Mouse (Mus musculus): Measurements from ENCODE around the gene Clk3.

Clk3 gene

GRCm38 (mm10) chr9:57765364-57766351 lies at the start of gene Clk3:
Gene Clk3 (minus strand): TSS chr9:57765860.
- DNase-seq (ENCODE audit: low spot score) = peak; percentile 61

DNA sequence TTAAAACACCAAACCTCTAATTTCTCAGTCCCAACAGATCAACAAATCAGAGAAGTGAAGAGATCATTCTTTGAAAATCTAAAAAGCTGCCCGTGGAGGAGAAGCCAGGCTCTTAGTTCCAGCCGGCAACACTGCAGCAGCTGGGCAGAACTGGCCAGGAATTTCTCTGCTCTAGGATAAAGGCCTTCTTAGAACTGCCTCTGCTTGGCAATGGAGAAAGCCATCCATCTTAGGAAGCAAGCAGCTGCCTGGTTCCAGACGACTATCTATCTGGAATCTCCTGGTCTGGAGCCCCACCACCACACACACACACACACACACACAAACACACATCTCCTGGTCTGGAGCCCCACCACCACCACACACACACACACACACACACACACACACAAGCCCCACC lies 49.2 kb upstream of the Clk3 start:
- DNase-seq (ENCODE audit: low spot score) = no peak

DNA sequence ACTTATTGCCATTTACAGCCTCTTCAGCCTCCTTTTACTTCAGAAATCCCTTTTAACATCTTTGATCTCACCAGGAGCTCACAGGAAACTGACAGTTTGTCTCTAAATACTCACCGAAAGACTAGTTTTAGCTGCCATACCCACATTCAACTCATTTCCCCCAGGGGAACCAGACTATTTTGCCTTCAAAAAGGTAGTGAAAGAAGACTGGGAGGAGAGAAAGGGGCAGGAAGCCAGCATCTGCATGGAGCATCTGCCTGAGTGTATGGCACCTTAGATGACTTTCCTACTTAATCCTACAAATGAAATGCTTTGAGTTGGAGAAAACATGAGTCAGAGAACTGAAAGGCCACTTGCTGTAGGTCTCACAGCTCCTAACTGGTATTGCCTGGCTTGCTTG lies 48.4 kb upstream of the Clk3 start:
- no peak for DNase-seq (ENCODE audit: low spot score)

DNA sequence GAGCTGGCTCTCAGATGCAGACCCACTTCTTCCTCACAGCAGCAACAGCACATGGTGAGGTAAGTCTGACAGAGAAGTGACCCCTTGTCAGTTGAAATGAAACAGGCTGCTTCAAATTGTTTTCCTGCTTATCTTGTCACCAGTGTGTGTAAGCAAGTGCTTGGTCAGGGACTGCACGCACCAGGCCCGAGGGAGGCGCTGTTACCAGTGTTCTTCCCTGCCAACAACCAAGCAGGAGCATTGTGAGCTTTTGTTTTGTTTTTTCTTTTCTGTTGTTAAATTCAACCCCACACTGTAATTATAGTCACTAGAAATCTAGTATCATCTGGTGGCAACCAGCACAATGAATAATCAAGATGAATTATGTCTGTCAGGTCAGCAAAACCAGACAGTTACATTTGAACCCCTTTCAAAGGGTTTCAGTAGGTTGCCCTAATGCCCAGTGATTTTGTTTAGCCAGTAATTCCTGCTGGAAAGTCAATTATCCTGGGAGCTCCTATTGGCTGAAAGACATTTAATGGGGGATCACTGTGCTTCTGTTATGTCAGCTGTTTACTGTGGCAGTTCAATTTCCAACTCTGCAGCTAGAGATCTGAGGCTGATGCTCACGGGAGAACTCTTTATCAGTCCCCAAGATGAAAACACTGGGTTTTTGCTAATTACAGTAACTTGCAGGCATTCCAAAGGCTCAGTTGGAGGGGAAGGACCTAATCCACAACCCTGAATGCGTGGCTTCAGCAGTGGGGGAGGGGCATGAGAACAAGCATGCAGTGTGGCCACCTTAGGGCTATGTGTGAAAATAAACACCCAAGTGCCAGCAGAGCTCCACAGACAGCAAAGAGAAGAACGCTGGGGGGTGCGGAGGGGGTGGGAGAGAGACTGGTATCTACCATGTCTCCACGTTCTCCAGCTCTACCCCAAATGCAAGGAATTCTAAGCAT lies 46.4 kb upstream of the Clk3 start:
- DNase-seq (ENCODE audit: low spot score) = no peak

- no peak for DNase-seq (ENCODE audit: low spot score)
These were observed 45.0 kb upstream of the Clk3 start for GRCm38 (mm10) chr9:57810691-57811090.

DNA sequence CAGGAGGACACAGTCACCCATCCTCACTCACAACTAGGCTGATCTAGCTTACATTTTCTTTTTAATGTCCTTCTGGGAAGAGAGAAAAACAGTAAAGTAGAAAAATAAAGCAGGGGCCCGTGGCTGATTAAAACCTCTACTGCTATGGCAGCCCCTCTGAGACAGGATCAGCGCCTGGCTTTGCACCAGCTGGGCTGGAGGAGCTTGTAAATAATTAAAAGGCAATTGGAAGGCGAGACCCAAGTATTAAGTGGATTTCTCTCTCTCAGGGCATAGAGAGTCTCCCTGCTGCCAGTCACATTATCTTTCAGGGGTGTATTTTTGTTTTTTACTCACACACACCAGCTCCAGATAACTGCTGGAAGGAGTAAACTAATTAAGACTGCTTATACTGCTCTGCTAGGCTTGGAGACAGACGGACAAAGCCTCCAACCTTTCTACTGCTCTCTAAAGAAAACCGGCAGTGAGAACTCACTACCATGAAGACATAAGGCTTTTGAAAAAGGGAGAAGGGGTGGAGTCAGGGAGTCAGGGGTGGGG lies 43.2 kb upstream of the Clk3 start:
- no peak for DNase-seq (ENCODE audit: low spot score)

DNA sequence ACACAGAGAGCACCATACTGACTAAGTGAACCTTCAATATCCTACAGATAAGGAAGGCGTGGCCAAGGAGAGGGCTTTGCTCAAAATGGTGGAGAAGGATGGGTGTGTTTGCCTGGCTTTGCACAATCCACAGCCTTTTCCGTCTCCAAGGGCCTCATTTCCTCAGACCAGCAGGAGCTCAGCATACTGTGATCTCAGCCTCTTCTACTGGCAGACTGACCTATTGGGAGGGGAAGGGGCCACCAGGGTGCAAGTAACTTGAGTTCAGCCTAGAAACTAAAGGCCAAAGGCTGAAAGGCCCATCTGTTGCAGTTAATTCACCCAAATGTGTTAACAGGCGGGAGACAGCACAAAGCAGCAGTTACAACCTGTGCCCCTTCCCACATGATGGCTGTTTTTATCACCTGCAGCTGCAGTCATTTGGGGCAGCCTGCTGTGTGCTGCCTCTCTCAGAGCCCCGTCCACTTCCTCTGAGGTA lies 41.6 kb upstream of the Clk3 start:
- DNase-seq (ENCODE audit: low spot score) = no peak

- DNase-seq (ENCODE audit: low spot score) = no peak
These were observed 40.4 kb upstream of the Clk3 start for GRCm38 (mm10) chr9:57806066-57806481.

DNA sequence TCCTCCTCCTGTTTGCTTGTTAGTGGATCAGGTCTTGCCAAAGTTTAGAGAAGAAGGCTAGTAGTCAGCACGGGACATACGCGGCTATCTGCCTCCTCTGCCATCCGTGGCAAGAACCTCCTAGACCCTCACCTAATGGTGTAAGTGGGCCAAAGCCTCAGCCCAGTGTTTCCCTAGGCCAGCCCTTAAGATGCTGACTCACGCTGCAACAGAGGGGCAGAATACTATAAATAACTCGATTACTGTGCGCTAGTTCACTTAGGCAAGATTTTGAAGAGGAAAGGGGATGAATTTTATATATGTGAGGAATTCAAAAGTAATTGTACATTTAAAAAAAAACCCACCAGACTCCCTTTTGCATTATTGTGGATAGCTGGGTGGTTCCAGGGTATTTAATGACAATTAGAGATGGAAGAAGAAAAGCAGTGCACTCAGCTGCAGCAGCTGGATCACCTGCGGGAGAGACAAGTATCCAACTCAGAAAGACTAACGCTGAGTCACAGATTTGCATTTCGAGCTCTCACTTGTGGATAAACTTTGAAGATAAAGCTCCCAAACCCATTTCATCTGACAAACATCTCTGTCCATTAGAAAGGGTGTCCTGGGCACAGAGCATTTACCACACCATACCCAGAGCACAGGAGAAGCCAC lies 39.6 kb upstream of the Clk3 start:
- no peak for DNase-seq (ENCODE audit: low spot score)

- no peak for DNase-seq (ENCODE audit: low spot score)
These were observed 38.2 kb upstream of the Clk3 start for GRCm38 (mm10) chr9:57803839-57804238.

DNA sequence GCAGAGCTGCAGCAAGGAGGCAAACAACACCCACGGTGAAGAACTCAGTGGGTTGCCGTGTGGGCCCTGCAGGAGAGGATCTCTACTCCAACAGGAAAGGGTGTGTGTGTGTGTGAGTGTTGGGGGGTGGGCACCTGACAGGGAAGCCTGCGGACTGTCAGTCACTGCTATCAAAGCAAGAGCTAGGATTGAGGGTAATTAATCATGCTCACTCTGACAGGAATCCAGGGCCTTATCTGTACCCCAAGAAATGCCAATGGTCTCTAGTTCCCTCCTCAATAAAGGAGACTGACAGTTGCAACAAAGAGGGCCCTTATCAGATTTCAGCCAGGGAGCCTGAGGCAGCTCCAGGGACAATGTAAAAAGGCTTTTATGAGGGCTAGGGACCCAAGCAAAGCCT lies 37.4 kb upstream of the Clk3 start:
- no peak for DNase-seq (ENCODE audit: low spot score)

- no peak for DNase-seq (ENCODE audit: low spot score)
These were observed 34.8 kb upstream of the Clk3 start for GRCm38 (mm10) chr9:57800325-57800975.

DNA sequence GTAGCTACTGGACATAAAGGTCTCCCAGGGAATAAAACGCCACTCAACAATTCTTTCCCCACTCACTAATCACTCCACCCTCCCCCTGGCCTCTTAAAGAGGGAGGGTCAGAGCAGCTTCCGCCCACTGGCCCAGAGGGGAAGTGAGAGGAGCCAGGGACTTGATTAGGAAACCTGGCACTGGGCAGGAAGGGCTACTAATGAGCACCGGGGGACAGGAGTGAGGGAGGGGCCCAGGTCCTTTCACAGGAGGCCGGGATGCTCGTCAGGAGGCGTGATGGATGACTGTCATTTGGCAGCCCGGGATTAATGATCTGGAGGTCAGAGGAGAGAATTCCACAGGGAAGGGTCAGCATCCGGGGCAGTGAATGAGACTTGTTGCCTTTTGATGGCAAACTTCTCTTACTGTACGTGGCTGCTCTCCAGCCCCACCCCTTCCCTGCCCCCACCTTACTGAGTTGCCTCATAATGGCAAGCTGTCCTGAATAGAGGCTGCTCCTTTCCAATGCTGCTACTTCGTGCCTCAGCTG lies 33.1 kb upstream of the Clk3 start:
- DNase-seq (ENCODE audit: low spot score) = no peak

- no peak for DNase-seq (ENCODE audit: low spot score)
These were observed 31.8 kb upstream of the Clk3 start for GRCm38 (mm10) chr9:57797456-57797855.

DNA sequence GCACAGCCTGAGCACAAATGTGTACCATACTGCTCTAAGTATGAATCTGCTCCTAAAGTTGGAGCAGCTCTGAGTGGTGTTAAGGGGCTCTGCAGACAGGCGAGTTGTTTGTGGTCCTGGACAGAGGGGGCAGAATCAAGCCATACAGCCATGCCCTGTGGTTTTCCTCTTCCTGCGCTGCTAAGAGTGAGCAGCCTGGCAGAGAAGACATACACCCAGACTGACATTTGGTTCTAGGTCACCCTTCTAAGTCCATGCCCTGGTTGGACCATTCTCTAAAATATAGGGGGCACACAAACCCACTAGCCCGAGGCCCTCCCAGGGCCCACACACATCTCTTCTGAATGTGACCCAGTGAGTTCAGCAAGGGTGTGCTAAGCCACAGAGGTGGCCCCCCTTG lies 24.1 kb upstream of the Clk3 start:
- DNase-seq (ENCODE audit: low spot score) = no peak

DNA sequence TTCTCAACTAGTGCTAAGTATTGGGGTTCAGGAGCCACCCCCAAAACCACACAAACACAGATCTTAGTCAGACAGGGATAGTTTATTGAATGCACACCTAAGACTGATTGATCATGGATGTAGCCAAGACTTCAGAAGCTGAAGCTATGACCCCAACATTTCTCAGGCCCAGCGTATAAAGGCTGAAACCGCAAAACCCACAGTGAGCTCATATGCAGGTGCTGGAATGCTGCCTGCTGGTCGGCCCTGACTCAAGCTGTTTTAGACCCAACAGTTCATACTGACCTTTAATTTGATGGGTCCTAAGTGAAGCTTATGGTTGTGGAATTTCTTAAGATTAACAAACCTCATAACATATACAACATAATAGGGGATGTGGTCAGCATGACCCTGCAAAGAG lies 17.0 kb upstream of the Clk3 start:
- no peak for DNase-seq (ENCODE audit: low spot score)

GRCm38 (mm10) chr9:57775736-57776135 lies 10.1 kb upstream of the Clk3 start:
- no peak for DNase-seq (ENCODE audit: low spot score)

- DNase-seq (ENCODE audit: low spot score) = no peak
These were observed 9.4 kb upstream of the Clk3 start for GRCm38 (mm10) chr9:57775026-57775425.

GRCm38 (mm10) chr9:57774168-57774567 lies 8.5 kb upstream of the Clk3 start:
- no peak for DNase-seq (ENCODE audit: low spot score)

DNA sequence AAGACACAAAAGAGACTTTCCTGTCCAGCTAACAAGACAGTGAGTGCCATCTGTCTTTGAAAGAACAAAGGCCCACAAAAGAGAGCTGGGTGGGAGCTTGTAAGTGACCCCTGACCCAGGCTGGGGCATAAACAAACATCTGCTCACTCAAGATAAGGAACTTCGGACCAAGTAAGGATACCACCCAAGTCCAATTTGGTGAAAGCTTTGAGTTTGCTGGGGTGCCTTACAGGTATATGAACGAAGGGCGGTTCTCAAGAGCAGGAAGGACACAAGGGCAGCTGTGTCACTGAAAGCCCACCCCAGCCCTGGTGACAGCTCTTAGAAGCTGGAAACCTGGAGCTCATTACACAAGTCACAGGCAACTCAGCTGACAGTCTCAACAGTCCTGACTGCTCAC lies 8.1 kb upstream of the Clk3 start:
- DNase-seq (ENCODE audit: low spot score) = no peak

GRCm38 (mm10) chr9:57770836-57771235 lies 5.2 kb upstream of the Clk3 start:
- no peak for DNase-seq (ENCODE audit: low spot score)
